Mouse (Mus musculus) neural tube, embryonic 15.5 days (tissue): ENCODE data around the gene Pdzd3. TPM values are rescaled to one million over a fixed set of nuclear protein-coding genes. Genes with fewer than 3 reads are reported as not detected.

Experiments used
- ATAC-seq: fragments of 200-750 bp; cut with Nextera tagmentation; 2 replicates; pipeline ENCODE4 v1.8.0; 2017; ENCODE audit warnings: mild to moderate bottlenecking, moderate TSS enrichment, moderate library complexity; ENCODE audit not compliant: low FRiP score
- H3K27ac ChIP-seq: fragments of 300-500 bp; sonication (generic); replicated peaks from 2 replicates; pipeline ENCODE4 v1.5.1; 2015; ENCODE audit warnings: mild to moderate bottlenecking, inconsistent platforms
- H3K27me3 ChIP-seq: fragments of 300-500 bp; sonication (generic); replicated peaks from 2 replicates; pipeline ENCODE4 v1.6.1; 2015; ENCODE audit warnings: inconsistent platforms
- H3K36me3 ChIP-seq: fragments of 300-500 bp; sonication (generic); 2 replicates; pipeline ENCODE4 v1.6.1; 2015; ENCODE audit warnings: inconsistent platforms
- H3K4me1 ChIP-seq: fragments of 300-500 bp; sonication (generic); 2 replicates; pipeline ENCODE4 v1.6.1; 2015; ENCODE audit warnings: inconsistent platforms
- H3K4me2 ChIP-seq: fragments of 300-500 bp; sonication (generic); 2 replicates; pipeline ENCODE4 v1.6.1; 2015; ENCODE audit warnings: inconsistent platforms, mild to moderate bottlenecking, moderate library complexity
- H3K4me3 ChIP-seq: fragments of 300-500 bp; sonication (generic); replicated peaks from 2 replicates; pipeline ENCODE4 v1.5.1; 2015; ENCODE audit warnings: mild to moderate bottlenecking, inconsistent platforms
- H3K9ac ChIP-seq: fragments of 300-500 bp; sonication (generic); replicated peaks from 2 replicates; pipeline ENCODE4 v1.6.1; 2015; ENCODE audit warnings: mild to moderate bottlenecking, inconsistent platforms
- H3K9me3 ChIP-seq: fragments of 300-500 bp; sonication (generic); replicated peaks from 2 replicates; pipeline ENCODE4 v1.6.1; 2016; ENCODE audit warnings: inconsistent platforms
- WGBS: fragments of 180-500 bp; shearing (Covaris S2); methylation state at CpG from one replicate; pipeline ENCODE4 v1.1.7; 2015; ENCODE audit warnings: mixed read lengths; 5-methylcytosine and 5-hydroxymethylcytosine counted together
- polyA plus RNA-seq: library from polyadenylated mRNA; unstranded; fragments of >200 nt; fragmentation: Nextera tagmentation; extraction: Ambion mirVana; gene quantifications from 2 replicates; pipeline ENCODE4 v1.2.1, GENCODE M21; 2015

Pdzd3 gene
- polyA plus RNA-seq, 1 experiment from 2014 or later, result 0.61 TPM

DNA sequence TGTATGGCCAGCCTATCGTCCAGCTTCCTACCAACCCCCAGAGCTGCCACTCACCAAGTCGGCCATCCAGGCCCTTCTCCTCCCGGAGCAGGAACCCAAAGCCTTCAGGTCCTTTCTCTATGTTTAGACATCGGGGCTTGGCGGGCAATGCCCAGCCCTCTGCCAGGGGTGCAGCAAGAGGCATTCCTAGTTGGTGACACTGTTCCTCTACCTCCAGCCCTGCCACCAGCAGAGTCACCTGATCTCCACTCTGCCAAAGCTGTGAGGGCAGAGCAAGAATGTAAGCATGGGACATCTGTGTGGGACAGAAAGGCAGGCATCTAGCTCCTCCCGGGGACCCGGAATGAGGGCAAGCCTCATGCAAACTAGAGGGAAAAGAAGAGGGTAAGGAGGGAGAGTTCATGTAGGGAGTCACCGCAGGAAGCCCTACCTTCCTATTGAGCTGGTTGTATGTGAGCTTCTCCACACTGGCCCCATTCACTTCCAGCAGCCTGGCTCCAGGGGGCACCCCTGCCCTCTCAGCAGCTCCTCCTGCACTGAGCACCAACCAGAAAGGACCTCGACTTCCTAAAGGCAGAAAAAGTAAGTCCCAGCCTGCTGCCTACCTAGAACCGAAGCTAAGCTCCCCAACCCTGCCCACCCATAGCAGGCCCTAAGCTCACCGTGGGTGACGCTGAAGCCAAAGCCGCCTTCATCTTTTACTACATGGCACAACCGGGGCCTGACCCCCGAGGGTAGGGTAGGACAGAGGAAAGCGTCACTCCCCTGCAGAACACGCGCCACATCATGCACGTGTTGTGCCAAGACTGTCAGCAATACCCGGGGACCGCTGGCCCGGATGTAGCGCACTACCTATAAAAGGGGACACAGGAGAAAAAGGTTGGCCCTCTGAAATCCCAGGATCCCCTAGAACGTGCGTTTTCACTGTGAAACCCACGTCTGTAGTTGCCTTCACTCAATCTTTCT lies 1.8 kb downstream of the Pdzd3 start:
- Histone ChIP-seq H3K9me3 (no peaks in the 10 kb centered on the region), H3K4me2 (no peak overlapping the region), H3K9ac (no peak overlapping the region), H3K36me3 (no peaks in the 10 kb centered on the region), H3K27me3 (no peaks in the 10 kb centered on the region), H3K27ac (no peak overlapping the region), H3K4me3 (no peak overlapping the region), H3K4me1 (peaks cover 29% of the 10 kb centered on the region)
- peak; percentile 48; the same call in 1 of the 2 replicates for ATAC-seq
- WGBS, result 48% methylated on average over 26 of the region's 26 CpGs

DNA sequence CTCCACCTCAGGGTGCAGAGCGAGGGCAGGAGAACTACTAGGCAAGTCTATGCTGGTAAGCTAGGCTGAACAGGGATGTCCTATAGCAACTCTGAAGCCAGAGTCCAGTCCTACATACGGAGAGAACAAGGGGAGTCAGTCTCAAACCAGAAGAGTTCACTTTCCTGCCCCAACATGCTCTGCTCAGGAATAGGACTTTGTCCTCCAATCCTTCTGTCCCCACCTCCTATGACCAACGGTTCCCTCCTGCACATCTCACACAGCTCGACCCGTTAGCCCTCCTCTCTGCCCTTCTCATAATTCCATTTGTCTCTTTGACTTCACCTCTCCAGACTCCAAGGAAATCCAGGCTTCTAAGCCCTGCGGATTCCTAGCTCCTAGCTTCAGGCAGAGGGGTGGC lies 3.4 kb downstream of the Pdzd3 start:
- no peak overlapping the region for H3K4me2 ChIP-seq
- no peaks in the 10 kb centered on the region for H3K36me3 ChIP-seq
- no peak overlapping the region for H3K9ac ChIP-seq
- no peaks in the 10 kb centered on the region for H3K9me3 ChIP-seq
- no peaks in the 10 kb centered on the region for H3K27me3 ChIP-seq
- 88% methylated on average over 6 of the region's 6 CpGs for WGBS
- no peak overlapping the region for H3K27ac ChIP-seq
- peaks cover 14% of the 10 kb centered on the region for H3K4me1 ChIP-seq
- no peak for ATAC-seq
- no peak overlapping the region for H3K4me3 ChIP-seq

DNA sequence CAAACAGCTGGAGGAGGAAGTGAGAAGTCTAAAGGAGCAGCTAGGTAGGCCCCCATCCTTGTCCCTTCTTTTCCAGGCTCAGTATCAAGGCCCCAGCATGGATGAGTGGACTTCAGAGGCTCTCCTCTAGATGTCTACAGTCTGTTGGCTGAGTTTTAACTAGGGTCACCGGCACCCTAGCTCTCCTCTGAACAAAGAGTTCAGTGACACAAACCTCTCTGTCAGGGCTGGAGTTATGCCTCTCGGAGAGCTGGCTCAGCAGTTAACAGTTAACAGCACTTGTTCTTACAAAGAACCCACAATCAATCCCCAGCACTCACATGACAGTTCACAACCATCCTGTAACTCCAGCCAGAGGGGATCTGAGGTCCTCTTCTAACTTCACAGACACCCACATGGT lies 7.7 kb downstream of the Pdzd3 start:
- 26% methylated on average over 2 of the region's 2 CpGs for WGBS
- Histone ChIP-seq H3K4me3 (no peak overlapping the region), H3K27me3 (no peaks in the 10 kb centered on the region), H3K4me1 (0 out of 2 replicates have a peak, but pooled peaks cover 5% of the 10 kb centered on the region), H3K36me3 (no peaks in the 10 kb centered on the region), H3K9ac (no peak overlapping the region), H3K9me3 (no peaks in the 10 kb centered on the region), H3K27ac (no peak overlapping the region), H3K4me2 (no peak overlapping the region)
- no peak for ATAC-seq

DNA sequence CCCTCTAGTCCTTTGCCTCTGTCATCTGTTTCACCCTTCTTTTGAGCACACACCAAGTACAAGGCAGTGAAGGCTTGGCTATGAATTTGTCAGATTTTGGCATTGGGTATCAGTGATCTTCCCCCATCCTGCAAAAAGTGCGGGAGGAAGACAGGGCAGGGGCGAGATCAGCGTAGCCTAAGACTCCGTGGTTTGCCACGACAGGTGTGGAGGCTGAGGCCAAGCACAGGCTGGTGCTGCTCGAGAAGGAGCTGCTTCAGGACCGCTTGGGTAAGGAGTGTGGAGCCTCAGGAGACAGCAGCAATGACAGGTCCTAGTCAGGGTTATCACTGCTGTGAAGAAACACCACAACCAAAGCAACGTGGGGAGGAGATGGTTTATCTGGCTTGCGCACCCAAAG lies 9.9 kb downstream of the Pdzd3 start:
- H3K36me3 ChIP-seq, result no peaks in the 10 kb centered on the region
- no peak overlapping the region for H3K4me2 ChIP-seq
- no peaks in the 10 kb centered on the region for H3K27me3 ChIP-seq
- no peak overlapping the region for H3K9ac ChIP-seq
- no peaks in the 10 kb centered on the region for H3K9me3 ChIP-seq
- no peak overlapping the region for H3K4me3 ChIP-seq
- H3K4me1 ChIP-seq, result 0 out of 2 replicates have a peak, but pooled peaks cover 5% of the 10 kb centered on the region
- no peak for ATAC-seq
- WGBS, result 79% methylated on average over 9 of the region's 9 CpGs
- no peak overlapping the region for H3K27ac ChIP-seq

DNA sequence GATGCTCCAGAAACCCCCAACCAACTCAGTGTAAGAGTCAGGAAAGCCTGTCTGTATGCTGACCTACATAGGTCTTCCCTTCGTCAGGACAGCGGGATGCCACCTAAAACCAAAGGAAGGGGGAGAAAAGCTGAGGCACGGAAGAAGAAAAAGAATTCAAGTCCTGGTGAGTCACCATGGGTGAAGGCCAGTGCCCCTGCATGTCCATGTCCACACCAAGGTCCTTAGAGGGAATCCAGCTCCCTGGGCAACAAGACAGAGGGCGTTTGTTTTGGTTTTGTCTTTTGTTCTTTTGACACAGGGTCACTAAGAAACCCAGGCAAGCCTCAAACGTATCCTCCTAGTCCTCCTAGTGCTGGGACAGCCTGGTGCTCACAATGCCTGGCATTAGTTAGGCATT lies 10.4 kb downstream of the Pdzd3 start:
- H3K27ac ChIP-seq, result no peak overlapping the region
- H3K36me3 ChIP-seq, result no peaks in the 10 kb centered on the region
- H3K9me3 ChIP-seq, result no peaks in the 10 kb centered on the region
- no peaks in the 10 kb centered on the region for H3K27me3 ChIP-seq
- WGBS, result 53% methylated on average over 5 of the region's 5 CpGs
- H3K4me1 ChIP-seq, result 0 out of 2 replicates have a peak, but pooled peaks cover 5% of the 10 kb centered on the region
- no peak overlapping the region for H3K9ac ChIP-seq
- no peak overlapping the region for H3K4me2 ChIP-seq
- H3K4me3 ChIP-seq, result no peak overlapping the region
- no peak for ATAC-seq

DNA sequence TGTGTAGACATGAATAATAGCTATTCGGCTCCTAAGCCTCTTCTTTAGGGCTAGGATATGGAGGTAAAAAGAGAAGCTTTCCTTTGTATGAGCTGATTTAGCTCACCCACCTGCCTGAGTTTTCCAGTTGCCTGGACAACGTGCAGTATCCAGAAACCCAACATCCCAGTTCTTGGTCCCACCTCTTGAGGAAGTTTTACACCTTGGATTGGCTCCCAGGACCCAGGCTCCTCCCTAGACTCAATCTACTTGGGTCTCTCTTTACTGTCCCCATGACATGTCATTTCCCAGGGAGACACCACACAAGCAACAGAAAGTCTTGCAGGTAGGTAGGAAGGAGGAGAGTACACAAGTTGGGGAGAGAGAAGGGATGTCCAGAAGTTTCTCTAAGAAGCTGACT lies 10.9 kb downstream of the Pdzd3 start, which contains the start of gene Ccdc153:
TSS of gene Ccdc153 (plus strand) at position 278 of the 400 bp plus-strand sequence.
- no peak for ATAC-seq
- no peak within 1 kb of the TSS for H3K4me3 ChIP-seq
- H3K9ac ChIP-seq, result no peak within 1 kb of the TSS
- H3K4me2 ChIP-seq, result no peak within 1 kb of the TSS
- H3K36me3 ChIP-seq, result no peaks in the 10 kb centered on the region
- no peaks in the 10 kb centered on the region for H3K27me3 ChIP-seq
- H3K9me3 ChIP-seq, result no peaks in the 10 kb centered on the region
- 0 out of 2 replicates have a peak, but pooled peaks cover 5% of the 10 kb centered on the region for H3K4me1 ChIP-seq
- WGBS, result 51% methylated on average over 2 of the region's 2 CpGs
- no peak within 1 kb of the TSS for H3K27ac ChIP-seq

DNA sequence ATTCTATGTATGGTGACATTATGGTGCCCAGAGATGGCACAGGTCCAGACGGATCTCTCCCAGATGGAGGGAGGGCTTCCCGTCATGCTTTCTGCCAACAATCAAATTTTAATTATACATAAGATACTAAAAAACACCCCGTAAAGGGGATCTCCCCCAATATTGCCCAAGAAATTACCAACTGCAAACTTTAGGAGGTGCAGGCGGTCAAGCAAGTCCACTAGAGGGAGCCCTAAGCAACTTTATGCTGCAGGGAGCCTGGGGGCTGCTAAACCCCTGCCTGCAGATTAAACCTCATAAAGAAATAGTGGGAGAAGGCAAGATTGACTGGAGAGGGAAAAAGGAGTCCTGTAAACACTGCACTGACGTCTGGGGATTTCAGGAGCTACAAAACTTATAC lies 11.8 kb downstream of the Pdzd3 start:
- H3K27ac ChIP-seq, result no peak overlapping the region
- no peak overlapping the region for H3K4me2 ChIP-seq
- 8% methylated on average over 5 of the region's 5 CpGs for WGBS
- no peak for ATAC-seq
- no peaks in the 10 kb centered on the region for H3K27me3 ChIP-seq
- H3K4me1 ChIP-seq, result peaks cover 6% of the 10 kb centered on the region; the same call in 1 of the 2 replicates
- no peak overlapping the region for H3K9ac ChIP-seq
- H3K36me3 ChIP-seq, result no peaks in the 10 kb centered on the region
- H3K9me3 ChIP-seq, result no peaks in the 10 kb centered on the region
- H3K4me3 ChIP-seq, result no peak overlapping the region

DNA sequence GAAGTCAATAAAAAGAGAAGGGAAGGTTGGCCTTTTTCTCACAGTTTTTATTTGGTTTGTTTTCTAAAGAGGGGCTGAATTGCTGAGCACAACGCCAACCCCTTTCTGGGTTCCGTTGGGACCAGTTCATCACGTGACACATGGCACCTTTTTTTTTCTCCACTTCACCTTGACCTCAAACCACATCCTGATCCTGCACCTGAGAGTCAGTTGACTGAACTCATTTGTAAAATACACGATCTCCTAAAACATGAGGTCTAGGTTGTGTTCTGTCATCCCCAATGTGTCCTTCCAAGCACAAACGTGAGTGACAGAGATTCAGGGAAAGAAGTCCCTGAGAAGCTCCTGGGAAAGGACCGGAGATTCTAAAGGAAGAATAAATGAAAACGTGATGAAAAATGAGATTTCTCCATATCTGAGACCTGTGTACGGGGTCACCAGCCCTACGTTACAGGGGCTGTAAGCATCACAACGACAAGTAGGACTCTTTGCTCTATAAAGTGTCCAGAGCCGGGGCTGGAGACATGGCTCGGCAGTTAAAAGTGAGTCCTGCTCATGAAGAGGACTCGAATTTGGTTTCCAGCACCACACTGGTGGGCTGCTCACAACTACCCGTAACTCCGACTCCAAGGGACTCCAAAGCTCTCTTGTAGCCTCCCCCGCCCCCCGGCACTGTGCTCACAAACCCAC lies 12.6 kb downstream of the Pdzd3 start:
- Histone ChIP-seq H3K4me1 (peaks cover 9% of the 10 kb centered on the region; the same call in 1 of the 2 replicates), H3K27ac (no peak overlapping the region), H3K4me3 (no peak overlapping the region), H3K4me2 (no peak overlapping the region), H3K36me3 (no peaks in the 10 kb centered on the region), H3K27me3 (no peaks in the 10 kb centered on the region), H3K9me3 (no peaks in the 10 kb centered on the region), H3K9ac (no peak overlapping the region)
- ATAC-seq, result no peak
- 81% methylated on average over 17 of the region's 17 CpGs for WGBS

DNA sequence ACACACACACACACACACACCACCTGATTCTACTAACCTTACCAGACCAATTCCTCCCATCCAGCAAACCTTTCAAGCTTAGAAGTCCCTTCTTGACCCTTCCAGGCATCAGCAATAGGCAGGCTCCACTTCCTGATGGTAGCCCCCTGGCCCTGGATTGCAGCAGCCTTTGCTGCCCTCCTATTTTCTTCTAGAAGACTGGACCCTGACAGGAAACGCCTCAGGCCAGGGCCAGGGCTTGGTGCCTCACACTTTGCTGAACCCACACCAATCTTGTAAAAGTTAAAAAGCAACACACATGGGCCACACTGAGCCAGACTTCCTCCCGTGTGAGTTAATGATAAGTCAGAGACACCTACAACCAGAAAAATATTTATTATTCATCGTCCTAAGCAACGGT lies 14.1 kb downstream of the Pdzd3 start:
- H3K9ac ChIP-seq, result no peak overlapping the region
- 87% methylated on average over 4 of the region's 4 CpGs for WGBS
- no peak overlapping the region for H3K4me2 ChIP-seq
- peaks cover 17% of the 10 kb centered on the region for H3K4me1 ChIP-seq
- no peaks in the 10 kb centered on the region for H3K36me3 ChIP-seq
- no peaks in the 10 kb centered on the region for H3K27me3 ChIP-seq
- no peak for ATAC-seq
- no peak overlapping the region for H3K27ac ChIP-seq
- H3K4me3 ChIP-seq, result no peak overlapping the region
- H3K9me3 ChIP-seq, result no peaks in the 10 kb centered on the region

DNA sequence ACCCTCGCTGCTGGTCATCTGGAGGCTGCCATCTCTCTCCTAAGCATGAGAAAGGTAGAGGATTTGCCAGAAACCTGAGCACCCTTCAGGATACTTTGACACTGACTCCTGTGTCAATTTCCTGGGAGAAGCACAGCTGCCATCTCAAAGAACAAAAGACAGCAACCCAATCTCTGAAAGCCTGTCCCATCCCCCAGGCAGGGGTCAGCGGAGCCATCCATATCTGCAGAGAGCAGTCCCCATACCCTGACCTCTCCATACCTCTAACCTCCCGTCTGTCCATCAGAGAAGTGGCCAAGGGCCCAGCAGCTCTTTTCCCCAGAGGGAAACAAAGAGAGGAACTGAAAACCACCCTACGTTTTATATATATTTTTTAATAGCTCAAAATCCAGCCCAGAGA lies 14.7 kb downstream of the Pdzd3 start:
- Histone ChIP-seq H3K36me3 (no peaks in the 10 kb centered on the region), H3K4me1 (peaks cover 23% of the 10 kb centered on the region), H3K9ac (no peak overlapping the region), H3K4me2 (no peak overlapping the region), H3K9me3 (no peaks in the 10 kb centered on the region), H3K4me3 (no peak overlapping the region), H3K27me3 (no peaks in the 10 kb centered on the region), H3K27ac (no peak overlapping the region)
- WGBS, result 76% methylated on average over 4 of the region's 4 CpGs
- no peak for ATAC-seq

DNA sequence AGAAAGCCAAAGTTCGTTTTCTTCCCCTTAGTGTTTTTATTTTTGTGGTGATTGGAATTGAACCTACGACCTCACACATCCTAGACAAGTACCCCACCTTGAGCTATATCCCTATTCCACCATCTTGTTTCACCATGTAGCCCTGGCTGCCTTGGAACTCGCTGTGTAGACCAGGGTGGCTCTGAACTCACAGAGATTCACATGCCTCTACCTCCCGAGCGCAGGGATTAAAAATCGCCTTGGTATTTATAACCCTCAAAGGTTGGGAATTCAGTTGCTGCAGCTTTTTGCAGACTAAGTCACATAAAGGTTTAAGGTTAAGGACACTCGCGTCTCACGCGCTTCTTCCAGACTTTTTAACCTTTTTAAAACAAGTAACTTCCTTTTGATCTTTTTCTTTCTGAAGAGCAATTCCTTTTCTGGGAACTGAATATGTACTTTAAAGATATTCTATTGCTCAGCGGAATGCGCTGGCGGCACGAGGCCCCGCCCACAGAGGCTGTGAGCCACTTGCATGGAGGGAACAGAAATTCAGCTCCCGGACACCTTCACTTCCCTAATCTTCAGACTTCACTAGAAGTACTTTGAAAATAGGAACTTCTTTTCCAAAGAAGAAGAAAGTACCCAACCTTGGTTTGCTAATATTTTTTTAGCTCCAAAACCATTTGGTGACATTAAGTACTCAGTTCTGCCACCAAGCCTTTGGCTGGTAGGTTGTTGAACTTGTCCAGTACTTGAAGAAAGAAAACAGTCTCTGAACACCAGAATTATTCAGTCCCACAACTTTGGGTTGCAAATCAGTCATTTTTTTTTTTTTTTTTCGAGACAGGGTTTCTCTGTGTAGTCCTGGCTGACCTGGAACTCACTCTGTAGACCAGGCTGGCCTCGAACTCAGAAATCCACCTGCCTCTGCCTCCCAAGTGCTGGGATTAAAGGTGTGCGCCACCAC lies 16.5 kb downstream of the Pdzd3 start:
- Histone ChIP-seq H3K9me3 (no peaks in the 10 kb centered on the region), H3K27ac (peak overlapping the region; percentile 67), H3K4me1 (peaks cover 33% of the 10 kb centered on the region), H3K27me3 (no peaks in the 10 kb centered on the region), H3K9ac (peak overlapping the region; percentile 36; the same call in 1 of the 2 replicates), H3K4me2 (peak overlapping the region; percentile 54), H3K4me3 (peak overlapping the region; percentile 92), H3K36me3 (no peaks in the 10 kb centered on the region)
- ATAC-seq, result peak; percentile 42; the same call in 1 of the 2 replicates
- 29% methylated on average over 19 of the region's 19 CpGs for WGBS
